Mouse (Mus musculus) neural tube, embryonic 11.5 days (tissue): ENCODE results near the gene Zfp512b. TPM values are rescaled to one million over a fixed set of nuclear protein-coding genes. Genes with fewer than 3 reads are reported as not detected.

ENCODE experiments used
- ATAC-seq: fragments of 200-750 bp; cut with Nextera tagmentation; 2 replicates; pipeline ENCODE4 v1.8.0; 2017; ENCODE audit warnings: moderate number of reproducible peaks, mild to moderate bottlenecking, moderate TSS enrichment, moderate library complexity; ENCODE audit not compliant: insufficient read depth, low FRiP score, low TSS enrichment
- DNase-seq: peaks from one replicate; pipeline ENCODE4 v3.0.0-alpha.2; 2015; ENCODE audit warnings: low spot score
- H3K27ac ChIP-seq: fragments of 300-500 bp; sonication (generic); 2 replicates; pipeline ENCODE4 v1.5.1; 2014; ENCODE audit warnings: low read depth, mild to moderate bottlenecking, low read length
- H3K27me3 ChIP-seq: fragments of 300-500 bp; sonication (generic); 2 replicates; pipeline ENCODE4 v1.6.1; 2014; ENCODE audit warnings: mild to moderate bottlenecking, low read length, mixed read lengths; ENCODE audit not compliant: control insufficient read depth, insufficient read depth
- H3K36me3 ChIP-seq: fragments of 300-500 bp; sonication (generic); 2 replicates; pipeline ENCODE4 v1.6.1; 2014; ENCODE audit warnings: mild to moderate bottlenecking, low read length, moderate library complexity, mixed read lengths; ENCODE audit not compliant: control insufficient read depth, insufficient read depth
- H3K4me1 ChIP-seq: fragments of 300-500 bp; sonication (generic); 2 replicates; pipeline ENCODE4 v1.6.1; 2014; ENCODE audit warnings: low read length, mixed read lengths; ENCODE audit not compliant: control insufficient read depth, insufficient read depth
- H3K4me2 ChIP-seq: fragments of 300-500 bp; sonication (generic); 2 replicates; pipeline ENCODE4 v1.6.1; 2014; ENCODE audit warnings: low read depth, mild to moderate bottlenecking, moderate library complexity
- H3K4me3 ChIP-seq: fragments of 300-500 bp; sonication (generic); 2 replicates; pipeline ENCODE4 v1.5.1; 2014; ENCODE audit warnings: low read depth, low read length
- H3K9ac ChIP-seq: fragments of 300-500 bp; sonication (generic); 2 replicates; pipeline ENCODE4 v1.6.1; 2014; ENCODE audit warnings: mild to moderate bottlenecking, low read length
- H3K9me3 ChIP-seq: fragments of 300-500 bp; sonication (generic); 2 replicates; pipeline ENCODE4 v1.6.1; 2016; ENCODE audit warnings: low read length; ENCODE audit not compliant: control insufficient read depth
- WGBS: fragments of 180-500 bp; shearing (Covaris S2); extraction: QIAGEN DNeasy Blood & Tissue Kit; methylation state at CpG from one replicate; pipeline ENCODE4 v1.1.7; 2014; 5-methylcytosine and 5-hydroxymethylcytosine counted together
- polyA plus RNA-seq: library from polyadenylated mRNA; unstranded; fragments of >200 nt; fragmentation: Nextera tagmentation; extraction: Ambion mirVana; gene quantifications from 2 replicates; pipeline ENCODE4 v1.2.1, GENCODE M21; 2014

Gene Zfp512b
- polyA plus RNA-seq, 1 experiment from 2014 or later: 38.1 TPM

- Histone ChIP-seq H3K4me1 (0 out of 2 replicates have a peak, but pooled peaks cover 7% of the 10 kb centered on the region), H3K4me2 (no peak overlapping the region), H3K36me3 (peaks cover 26% of the 10 kb centered on the region), H3K9me3 (no peaks in the 10 kb centered on the region), H3K27ac (no peak overlapping the region), H3K27me3 (no peaks in the 10 kb centered on the region), H3K9ac (no peak overlapping the region), H3K4me3 (no peak overlapping the region)
- DNase-seq: no peak
- 85% methylated on average over 5 of the region's 5 CpGs for WGBS
- ATAC-seq: no peak
Measured at GRCm38 (mm10) chr2:181585506-181585905, 7.1 kb downstream of the Zfp512b start.

- ATAC-seq (no peak), DNase-seq (no peak)
- WGBS: 95% methylated on average over 4 of the region's 4 CpGs
- H3K9me3 ChIP-seq: no peaks in the 10 kb centered on the region
- H3K4me2 ChIP-seq: no peak within 1 kb of the TSS
- no peak within 1 kb of the TSS for H3K27ac ChIP-seq
- H3K36me3 ChIP-seq: peaks cover 25% of the 10 kb centered on the region
- H3K4me1 ChIP-seq: 0 out of 2 replicates have a peak, but pooled peaks cover 12% of the 10 kb centered on the region
- no peaks in the 10 kb centered on the region for H3K27me3 ChIP-seq
- H3K9ac ChIP-seq: no peak within 1 kb of the TSS
- no peak within 1 kb of the TSS for H3K4me3 ChIP-seq
Measured at GRCm38 (mm10) chr2:181584411-181584942, 8.1 kb downstream of the Zfp512b start, which contains the start of gene Uckl1. Uckl1 (minus strand) TSS chr2:181584892.

DNA sequence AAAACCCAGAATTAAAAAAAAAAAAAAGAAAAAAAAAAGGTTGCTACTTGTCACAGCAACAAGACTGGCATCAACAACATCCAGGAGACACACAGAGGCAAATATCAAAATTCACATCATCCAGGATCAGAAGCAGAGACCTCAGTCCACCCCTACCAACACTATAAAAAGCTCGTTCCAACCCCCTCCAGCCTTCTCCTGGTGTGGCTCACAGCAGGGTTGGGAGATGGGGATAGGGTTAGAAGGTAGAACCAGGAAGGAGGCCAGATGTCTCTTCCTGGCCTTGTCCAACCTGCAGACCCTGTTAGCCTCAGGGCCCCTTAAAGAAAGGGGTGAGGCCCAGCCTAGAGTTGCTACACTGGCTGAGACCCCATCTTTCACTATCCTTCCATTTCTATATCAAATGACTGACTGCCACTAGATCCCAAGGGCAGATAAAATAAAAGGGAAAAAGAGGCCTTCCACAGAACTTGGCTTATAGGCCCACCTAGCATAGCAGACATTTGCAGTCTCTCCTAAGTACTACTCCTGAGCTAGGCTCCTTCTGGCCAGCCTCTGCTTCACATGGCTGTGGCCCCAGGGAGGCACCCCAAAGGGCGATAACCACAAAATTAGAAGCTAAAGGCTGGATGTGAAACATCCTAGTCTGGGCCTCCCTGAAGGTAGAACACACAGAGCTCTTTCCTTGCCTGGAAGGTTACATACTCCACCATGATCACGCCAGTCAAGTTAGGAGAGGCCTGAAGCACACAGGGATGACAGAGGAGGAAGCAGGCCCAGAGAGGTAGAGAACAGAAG lies 8.9 kb downstream of the Zfp512b start:
- Histone ChIP-seq H3K4me2 (no peak overlapping the region), H3K27ac (no peak overlapping the region), H3K4me3 (no peak overlapping the region), H3K27me3 (no peaks in the 10 kb centered on the region), H3K9me3 (no peaks in the 10 kb centered on the region), H3K36me3 (peaks cover 19% of the 10 kb centered on the region), H3K9ac (no peak overlapping the region), H3K4me1 (0 out of 2 replicates have a peak, but pooled peaks cover 12% of the 10 kb centered on the region)
- ATAC-seq (no peak), DNase-seq (no peak)
- 79% methylated on average over 3 of the region's 3 CpGs for WGBS

GRCm38 (mm10) chr2:181582939-181583338 lies 9.7 kb downstream of the Zfp512b start:
- ATAC-seq: no peak
- H3K27ac ChIP-seq: no peak overlapping the region
- DNase-seq: no peak
- no peak overlapping the region for H3K9ac ChIP-seq
- H3K36me3 ChIP-seq: peaks cover 19% of the 10 kb centered on the region
- no peaks in the 10 kb centered on the region for H3K9me3 ChIP-seq
- H3K4me3 ChIP-seq: no peak overlapping the region
- no peaks in the 10 kb centered on the region for H3K27me3 ChIP-seq
- 95% methylated on average over 1 of the region's 1 CpGs for WGBS
- no peak overlapping the region for H3K4me2 ChIP-seq
- H3K4me1 ChIP-seq: 0 out of 2 replicates have a peak, but pooled peaks cover 12% of the 10 kb centered on the region

- 83% methylated on average over 2 of the region's 2 CpGs for WGBS
- H3K36me3 ChIP-seq: peaks cover 17% of the 10 kb centered on the region
- no peak overlapping the region for H3K27ac ChIP-seq
- H3K4me3 ChIP-seq: no peak overlapping the region
- peak overlapping the region; percentile 97; the same call in 1 of the 2 replicates for H3K4me2 ChIP-seq
- H3K9me3 ChIP-seq: no peaks in the 10 kb centered on the region
- no peak overlapping the region for H3K9ac ChIP-seq
- H3K27me3 ChIP-seq: no peaks in the 10 kb centered on the region
- ATAC-seq (no peak), DNase-seq (no peak)
- 0 out of 2 replicates have a peak, but pooled peaks cover 12% of the 10 kb centered on the region for H3K4me1 ChIP-seq
Measured at GRCm38 (mm10) chr2:181582358-181582757, 10.2 kb downstream of the Zfp512b start.

DNA sequence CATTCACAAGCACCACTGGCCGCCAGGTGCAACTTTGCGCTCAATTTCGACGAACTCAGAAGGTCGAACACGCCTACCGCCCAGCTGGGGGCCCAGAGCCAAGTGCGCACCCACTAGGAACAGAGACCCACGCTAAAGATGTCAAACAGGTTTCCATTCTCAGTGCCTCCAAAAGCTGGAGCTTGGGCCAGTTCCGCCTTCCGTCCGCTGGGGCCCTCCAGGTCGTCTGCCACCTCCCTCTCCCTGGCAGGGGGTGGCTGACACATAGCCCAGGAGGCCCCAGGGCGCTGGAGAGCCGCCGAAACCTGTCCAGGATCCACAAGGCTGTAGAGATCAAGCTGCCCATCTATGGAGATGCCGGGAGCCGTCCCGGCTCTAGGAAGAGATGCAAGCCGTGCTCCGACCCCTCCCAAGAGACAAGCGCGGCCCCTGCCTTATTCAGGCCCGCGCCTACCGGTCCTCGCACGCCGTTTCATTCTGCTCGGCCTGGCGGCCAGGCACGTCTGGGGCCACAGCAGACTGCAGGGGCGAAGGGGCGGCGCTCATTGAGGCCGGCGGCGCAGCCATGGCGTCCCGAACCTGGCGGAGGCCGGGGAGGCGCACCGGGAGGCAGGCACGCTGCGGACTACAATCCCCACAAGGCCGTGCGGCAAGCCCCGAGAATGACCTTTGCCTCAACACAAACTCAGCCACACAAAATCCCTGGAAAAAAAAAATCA lies 11.0 kb downstream of the Zfp512b start:
- peaks cover 10% of the 10 kb centered on the region for H3K36me3 ChIP-seq
- DNase-seq: peak; percentile 84
- H3K9ac ChIP-seq: peak overlapping the region; percentile 73
- peak overlapping the region; percentile 75 for H3K27ac ChIP-seq
- H3K4me2 ChIP-seq: peak overlapping the region; percentile 97
- H3K4me3 ChIP-seq: peak overlapping the region; percentile 72
- H3K9me3 ChIP-seq: no peaks in the 10 kb centered on the region
- under 1% methylated on average over 49 of the region's 49 CpGs for WGBS
- 0 out of 2 replicates have a peak, but pooled peaks cover 12% of the 10 kb centered on the region for H3K4me1 ChIP-seq
- no peaks in the 10 kb centered on the region for H3K27me3 ChIP-seq
- peak; percentile 82 for ATAC-seq

DNA sequence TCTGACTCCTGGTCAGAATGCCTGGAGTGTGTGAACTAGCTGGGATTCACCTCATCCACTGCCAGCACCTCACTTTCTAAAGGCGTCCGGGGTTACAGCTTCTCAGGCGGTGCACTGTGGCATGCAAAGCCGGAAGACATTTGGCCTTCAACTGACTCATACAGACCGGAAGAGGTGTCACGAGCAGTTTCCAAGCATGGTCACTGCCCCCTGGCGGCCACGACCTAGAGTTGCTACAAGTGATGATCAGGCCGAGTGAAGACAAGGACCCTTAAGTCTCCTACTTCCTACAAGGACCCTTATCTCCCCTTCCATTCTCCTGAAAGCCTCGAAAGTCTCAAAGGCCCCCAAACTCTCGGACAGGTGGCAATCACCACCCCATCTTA lies 11.6 kb downstream of the Zfp512b start:
- peak; percentile 76 for ATAC-seq

GRCm38 (mm10) chr2:181580131-181580772 lies 12.4 kb downstream of the Zfp512b start:
- WGBS: 86% methylated on average over 5 of the region's 5 CpGs
- Histone ChIP-seq H3K9ac (peak overlapping the region; percentile 52; the same call in 1 of the 2 replicates), H3K36me3 (peaks cover 3% of the 10 kb centered on the region), H3K27ac (no peak overlapping the region), H3K4me1 (0 out of 2 replicates have a peak, but pooled peaks cover 12% of the 10 kb centered on the region), H3K9me3 (no peaks in the 10 kb centered on the region), H3K4me3 (peak overlapping the region; percentile 72), H3K27me3 (no peaks in the 10 kb centered on the region), H3K4me2 (peak overlapping the region; percentile 97)
- no peak for DNase-seq
- no peak for ATAC-seq

More for the DNA sequence above, 11.6 kb downstream of the Zfp512b start:
- Histone ChIP-seq H3K36me3 (peaks cover 7% of the 10 kb centered on the region), H3K9ac (peak overlapping the region; percentile 73), H3K4me2 (peak overlapping the region; percentile 97), H3K27me3 (no peaks in the 10 kb centered on the region), H3K9me3 (no peaks in the 10 kb centered on the region), H3K27ac (peak overlapping the region; percentile 75), H3K4me3 (peak overlapping the region; percentile 72), H3K4me1 (0 out of 2 replicates have a peak, but pooled peaks cover 12% of the 10 kb centered on the region)
- under 1% methylated on average over 11 of the region's 11 CpGs for WGBS
- DNase-seq: peak; percentile 87
